Mouse (Mus musculus) intestine, embryonic 16.5 days (tissue): Measurements from ENCODE around the gene Plekha6. TPM values are rescaled to one million over a fixed set of nuclear protein-coding genes. Genes with fewer than 3 reads are reported as not detected.
A peak's percentile ranks its signal among the peaks of the same experiment; 100 is the strongest.

ENCODE experiments used
- ATAC-seq: fragments of 200-750 bp; cut with Nextera tagmentation; 2 replicates; pipeline ENCODE4 v1.8.0; 2017; ENCODE audit warnings: moderate TSS enrichment, moderate library complexity
- H3K27ac ChIP-seq: fragments of 300-500 bp; sonication (generic); 2 replicates; pipeline ENCODE4 v1.5.1; 2014; ENCODE audit warnings: mild to moderate bottlenecking, low read length
- H3K27me3 ChIP-seq: fragments of 300-500 bp; sonication (generic); replicated peaks from 2 replicates; pipeline ENCODE4 v1.6.1; 2014; ENCODE audit warnings: low read length, control low read depth, mixed read lengths; ENCODE audit not compliant: control insufficient read depth, insufficient read depth
- H3K36me3 ChIP-seq: fragments of 300-500 bp; sonication (generic); 2 replicates; pipeline ENCODE4 v1.6.1; 2014; ENCODE audit warnings: low read length, control low read depth; ENCODE audit not compliant: control insufficient read depth, insufficient read depth
- H3K4me1 ChIP-seq: fragments of 300-500 bp; sonication (generic); 2 replicates; pipeline ENCODE4 v1.6.1; 2014; ENCODE audit warnings: low read length, control low read depth, mixed read lengths; ENCODE audit not compliant: control insufficient read depth, insufficient read depth
- H3K4me2 ChIP-seq: fragments of 300-500 bp; sonication (generic); 2 replicates; pipeline ENCODE4 v1.6.1; 2014; ENCODE audit warnings: low read depth, low read length, control low read depth
- H3K4me3 ChIP-seq: fragments of 300-500 bp; sonication (generic); 2 replicates; pipeline ENCODE4 v1.5.1; 2014; ENCODE audit warnings: mild to moderate bottlenecking, low read length
- H3K9ac ChIP-seq: fragments of 300-500 bp; sonication (generic); 2 replicates; pipeline ENCODE4 v1.6.1; 2014; ENCODE audit warnings: low read depth, low read length
- H3K9me3 ChIP-seq: fragments of 300-500 bp; sonication (generic); 2 replicates; pipeline ENCODE4 v1.6.1; 2016; ENCODE audit warnings: low read length, control low read depth; ENCODE audit not compliant: control insufficient read depth
- WGBS: fragments of 180-500 bp; shearing (Covaris S2); extraction: QIAGEN DNeasy Blood & Tissue Kit; methylation state at CpG from one replicate; pipeline ENCODE4 v1.1.7; 2014; 5-methylcytosine and 5-hydroxymethylcytosine counted together
- polyA plus RNA-seq: library from polyadenylated mRNA; unstranded; fragments of >200 nt; fragmentation: Nextera tagmentation; extraction: Ambion mirVana; gene quantifications from 2 replicates; pipeline ENCODE4 v1.2.1, GENCODE M21; 2015

Gene Plekha6
- polyA plus RNA-seq, 1 experiment from 2014 or later, result 11.0 TPM

DNA sequence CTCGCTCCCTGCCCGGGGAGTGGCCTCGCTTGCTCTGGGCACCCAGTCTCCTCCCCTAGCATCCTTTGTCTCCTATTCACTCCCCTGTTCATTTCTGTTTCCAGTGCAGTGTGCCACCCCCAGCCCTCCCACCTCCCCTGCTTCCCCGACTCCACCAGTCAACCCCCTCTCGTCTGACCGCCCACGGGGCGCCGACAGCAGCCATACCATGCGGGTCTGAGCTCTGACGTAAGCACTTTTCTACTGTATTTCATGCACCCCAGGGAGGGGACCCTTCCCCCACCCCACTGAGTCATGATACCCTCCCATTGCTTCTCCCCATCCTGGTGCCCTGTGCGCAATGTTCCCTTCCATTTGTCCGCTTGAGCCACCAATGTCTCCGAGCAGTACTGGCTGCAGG is 134.8 kb downstream of the Plekha6 start:
- 55% methylated on average over 14 of the region's 14 CpGs for WGBS
- Histone ChIP-seq H3K4me2 (no peak overlapping the region), H3K9ac (no peak overlapping the region), H3K27me3 (no peaks in the 10 kb centered on the region), H3K4me3 (no peak overlapping the region), H3K4me1 (peaks cover 8% of the 10 kb centered on the region; the same call in 1 of the 2 replicates), H3K9me3 (no peaks in the 10 kb centered on the region), H3K36me3 (peaks cover 4% of the 10 kb centered on the region), H3K27ac (no peak overlapping the region)
- ATAC-seq, result peak; percentile 10; the same call in 1 of the 2 replicates

DNA sequence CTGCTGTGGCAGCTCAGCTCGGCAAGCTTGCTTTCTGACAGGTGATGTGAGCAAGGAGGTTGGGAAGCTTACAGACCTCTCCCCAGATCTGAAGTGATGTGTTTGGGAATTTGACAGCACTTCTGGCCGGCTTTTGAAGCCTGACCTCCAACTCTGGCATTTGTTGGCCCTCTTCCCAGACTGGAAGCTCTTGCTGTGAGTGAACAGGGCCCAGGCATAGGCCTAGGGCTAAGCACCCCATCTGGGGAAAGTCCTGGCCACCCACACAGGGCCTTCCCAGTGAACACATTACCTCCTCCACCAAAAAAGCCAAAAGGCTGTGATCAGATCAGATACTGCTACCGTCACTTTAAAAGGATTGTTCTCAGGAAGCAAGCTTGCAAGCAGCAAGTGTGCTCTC is 138.5 kb downstream of the Plekha6 start:
- Histone ChIP-seq H3K36me3 (peaks cover 4% of the 10 kb centered on the region), H3K27me3 (no peaks in the 10 kb centered on the region), H3K4me3 (no peak overlapping the region), H3K27ac (peak overlapping the region; percentile 38; the same call in 1 of the 2 replicates), H3K4me1 (peaks cover 8% of the 10 kb centered on the region; the same call in 1 of the 2 replicates), H3K4me2 (no peak overlapping the region), H3K9me3 (peaks cover 4% of the 10 kb centered on the region; the same call in 1 of the 2 replicates), H3K9ac (no peak overlapping the region)
- ATAC-seq, result no peak
- 32% methylated on average over 3 of the region's 3 CpGs for WGBS

- ATAC-seq, result no peak
- H3K4me2 ChIP-seq, result no peak overlapping the region
- H3K9me3 ChIP-seq, result peaks cover 4% of the 10 kb centered on the region; the same call in 1 of the 2 replicates
- no peak overlapping the region for H3K27ac ChIP-seq
- no peak overlapping the region for H3K9ac ChIP-seq
- H3K36me3 ChIP-seq, result no peaks in the 10 kb centered on the region; the same call in 1 of the 2 replicates
- peaks cover 6% of the 10 kb centered on the region; the same call in 1 of the 2 replicates for H3K4me1 ChIP-seq
- H3K4me3 ChIP-seq, result no peak overlapping the region
- 7% methylated on average over 4 of the region's 4 CpGs for WGBS
- H3K27me3 ChIP-seq, result no peaks in the 10 kb centered on the region
These were observed 142.8 kb downstream of the Plekha6 start for GRCm38 (mm10) chr1:133306842-133307241.

GRCm38 (mm10) chr1:133307318-133307717 is 143.3 kb downstream of the Plekha6 start:
- peaks cover 5% of the 10 kb centered on the region; the same call in 1 of the 2 replicates for H3K4me1 ChIP-seq
- H3K4me2 ChIP-seq, result no peak overlapping the region
- H3K4me3 ChIP-seq, result no peak overlapping the region
- no peak overlapping the region for H3K9ac ChIP-seq
- H3K36me3 ChIP-seq, result no peaks in the 10 kb centered on the region
- WGBS, result 11% methylated on average over 6 of the region's 6 CpGs
- no peak for ATAC-seq
- H3K9me3 ChIP-seq, result peaks cover 4% of the 10 kb centered on the region; the same call in 1 of the 2 replicates
- no peaks in the 10 kb centered on the region for H3K27me3 ChIP-seq
- H3K27ac ChIP-seq, result no peak overlapping the region

GRCm38 (mm10) chr1:133309652-133310267 is 145.8 kb downstream of the Plekha6 start, which contains the start of gene Golt1a:
Golt1a (plus strand) TSS chr1:133309800.
- 47% methylated on average over 14 of the region's 14 CpGs for WGBS
- Histone ChIP-seq H3K27me3 (no peaks in the 10 kb centered on the region), H3K4me3 (peak within 1 kb of the TSS; percentile 48), H3K36me3 (no peaks in the 10 kb centered on the region), H3K4me1 (0 out of 2 replicates have a peak, but pooled peaks cover 3% of the 10 kb centered on the region), H3K9ac (peak within 1 kb of the TSS; percentile 59), H3K27ac (peak within 1 kb of the TSS; percentile 69), H3K4me2 (peak within 1 kb of the TSS; percentile 47), H3K9me3 (peaks cover 4% of the 10 kb centered on the region; the same call in 1 of the 2 replicates)
- peak; percentile 90 for ATAC-seq

DNA sequence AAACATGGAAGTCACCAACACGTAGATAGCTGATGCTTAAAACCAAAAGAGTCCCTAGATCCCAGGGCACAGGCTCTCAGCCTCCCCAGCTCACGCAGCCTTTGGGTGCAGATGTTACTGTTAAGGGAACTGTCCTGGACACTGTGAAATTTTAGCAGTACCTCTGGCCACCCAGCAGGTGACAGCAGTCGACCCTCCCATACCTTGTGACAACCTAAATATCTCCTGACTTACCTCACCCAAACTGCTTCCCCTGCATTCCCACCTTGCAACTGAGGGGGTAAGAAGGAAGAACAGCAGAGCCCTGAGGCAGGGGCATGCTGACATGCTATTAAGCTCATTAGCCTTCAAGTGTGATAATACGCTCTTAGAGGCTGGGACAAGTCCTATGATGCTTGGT is 147.2 kb downstream of the Plekha6 start:
- ATAC-seq, result no peak
- Histone ChIP-seq H3K4me2 (no peak overlapping the region), H3K36me3 (no peaks in the 10 kb centered on the region), H3K9ac (no peak overlapping the region), H3K27me3 (no peaks in the 10 kb centered on the region), H3K27ac (no peak overlapping the region), H3K9me3 (no peaks in the 10 kb centered on the region), H3K4me1 (0 out of 2 replicates have a peak, but pooled peaks cover 3% of the 10 kb centered on the region), H3K4me3 (no peak overlapping the region)
- WGBS, result 61% methylated on average over 4 of the region's 4 CpGs

DNA sequence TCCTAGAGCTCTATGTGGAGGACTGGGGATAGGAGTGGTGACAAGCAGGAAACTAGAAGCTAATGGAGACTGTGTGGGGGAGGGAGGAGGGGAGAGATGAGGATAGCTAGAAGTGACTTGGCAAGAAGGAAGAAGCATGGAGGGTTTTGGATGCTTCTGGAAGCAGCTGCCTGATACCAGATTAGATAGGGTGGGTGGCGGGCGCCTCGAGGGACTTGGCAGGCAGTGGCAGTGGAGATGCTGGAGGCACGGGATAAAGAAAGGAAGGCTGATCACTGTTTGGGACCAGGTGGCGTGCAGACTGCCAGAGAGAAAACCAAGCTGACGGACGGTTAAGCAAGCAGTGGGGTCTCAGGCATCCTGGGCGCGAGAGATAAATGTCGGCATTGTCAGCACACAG is 147.9 kb downstream of the Plekha6 start:
- no peak for ATAC-seq
- Histone ChIP-seq H3K27ac (no peak overlapping the region), H3K9me3 (no peaks in the 10 kb centered on the region), H3K4me3 (no peak overlapping the region), H3K27me3 (no peaks in the 10 kb centered on the region), H3K4me2 (no peak overlapping the region), H3K9ac (no peak overlapping the region), H3K4me1 (0 out of 2 replicates have a peak, but pooled peaks cover 3% of the 10 kb centered on the region), H3K36me3 (no peaks in the 10 kb centered on the region)
- WGBS, result 36% methylated on average over 10 of the region's 10 CpGs

- Histone ChIP-seq H3K4me2 (no peak overlapping the region), H3K27me3 (no peaks in the 10 kb centered on the region), H3K36me3 (no peaks in the 10 kb centered on the region), H3K4me1 (0 out of 2 replicates have a peak, but pooled peaks cover 3% of the 10 kb centered on the region), H3K27ac (no peak overlapping the region), H3K4me3 (no peak overlapping the region), H3K9ac (no peak overlapping the region), H3K9me3 (no peaks in the 10 kb centered on the region)
- ATAC-seq, result no peak
- 35% methylated on average over 8 of the region's 8 CpGs for WGBS
These were observed 150.4 kb downstream of the Plekha6 start for GRCm38 (mm10) chr1:133314364-133314763.

- H3K27me3 ChIP-seq, result no peaks in the 10 kb centered on the region
- no peak overlapping the region for H3K9ac ChIP-seq
- no peaks in the 10 kb centered on the region for H3K36me3 ChIP-seq
- no peak overlapping the region for H3K27ac ChIP-seq
- H3K4me1 ChIP-seq, result 0 out of 2 replicates have a peak, but pooled peaks cover 3% of the 10 kb centered on the region
- ATAC-seq, result no peak
- 78% methylated on average over 6 of the region's 6 CpGs for WGBS
- no peak overlapping the region for H3K4me3 ChIP-seq
- no peak overlapping the region for H3K4me2 ChIP-seq
- H3K9me3 ChIP-seq, result no peaks in the 10 kb centered on the region
These were observed 151.8 kb downstream of the Plekha6 start for GRCm38 (mm10) chr1:133315775-133316174.
